In genomic region chr13:74028116-74028515, GRCm38 (mm10) we compare ENCODE assay signal across 16 mouse cellular contexts.
"Had no signal": no experiment of that assay in that cellular context is flagged by ENCODE, and none has a peak within 500 bp of the region (broad histone marks: within the 10 kb centered on the region; RNA-seq: fewer than 3 reads in every experiment).

No protein-coding gene starts in this region.

- DNase-seq: kidney, adult 8-10 months; kidney, postnatal 36 days; lung, embryonic 14.5 days; lung, postnatal 10 days; lung, postnatal 4 days; midbrain, embryonic 14.5 days; right cerebral cortex, postnatal 4 days; spleen, adult 18-20 months; thymus, adult 2 months; thymus, postnatal 25 days had no signal

- H3K4me3 ChIP-seq: limb, embryonic 15.5 days; liver, embryonic 12.5 days; midbrain, embryonic 10.5 days; myocyte; neural tube, embryonic 15.5 days had no signal

- H3K27ac ChIP-seq: kidney, postnatal 0 days; limb, embryonic 15.5 days; liver, embryonic 12.5 days; midbrain, embryonic 10.5 days; neural tube, embryonic 15.5 days had no signal
